9 mouse cellular contexts compared by ENCODE assay signal in genomic region chr3:65317876-65318537, GRCm38 (mm10).
DNase-seq lines count a peak whose midpoint lies in the region; ATAC-seq and TF ChIP-seq lines count a peak whose summit lies in the region.
"Had no signal": no experiment of that assay in that cellular context is flagged by ENCODE, and none has a peak within 500 bp of the region (broad histone marks: within the 10 kb centered on the region; RNA-seq: fewer than 3 reads in every experiment).

No protein-coding gene starts in this region.

- no peak for TF ChIP-seq POLR2A in cortical plate, adult 2 months (IDR thresholded peaks at IDR 0.05; ENCODE audit: extremely low read depth, insufficient read depth, low read length)

- no peaks in the 10 kb centered on the region for H3K27me3 ChIP-seq in forebrain, postnatal 0 days (ENCODE audit: insufficient read depth, low read length)
- H3K27me3 ChIP-seq in forebrain, embryonic 16.5 days (replicated peaks; ENCODE audit: control insufficient read depth, insufficient read depth, low read length), result no peaks in the 10 kb centered on the region
- H3K27me3 ChIP-seq in hindbrain, embryonic 14.5 days (ENCODE audit: control insufficient read depth, insufficient read depth, low read length), result no peaks in the 10 kb centered on the region
- H3K27me3 ChIP-seq: limb, embryonic 12.5 days had no signal

- H3K9me3 ChIP-seq in forebrain, postnatal 0 days (ENCODE audit: low read length), result no peaks in the 10 kb centered on the region
- H3K9me3 ChIP-seq in forebrain, embryonic 16.5 days (ENCODE audit: control insufficient read depth, low read length), result no peaks in the 10 kb centered on the region
- H3K9me3 ChIP-seq in hindbrain, embryonic 14.5 days (ENCODE audit: control insufficient read depth, low read length), result no peaks in the 10 kb centered on the region
- H3K9me3 ChIP-seq: limb, embryonic 12.5 days had no signal

- no peak overlapping the region for H3K4me3 ChIP-seq in forebrain, postnatal 0 days (ENCODE audit: low read depth, low read length)
- no peak overlapping the region for H3K4me3 ChIP-seq in forebrain, embryonic 16.5 days (replicated peaks; ENCODE audit: low read length)
- no peak overlapping the region for H3K4me3 ChIP-seq in cortical plate, adult 2 months (ENCODE audit: insufficient read depth, low read length)
- H3K4me3 ChIP-seq in hindbrain, embryonic 14.5 days (replicated peaks; ENCODE audit: low read length), result no peak overlapping the region
- H3K4me3 ChIP-seq: limb, embryonic 12.5 days had no signal

- TF ChIP-seq CTCF in forebrain, postnatal 0 days (IDR thresholded peaks at IDR 0.05; ENCODE audit: low read depth), result peak; percentile 39; the same call in 1 of the 2 replicates
- peak; percentile 57 for TF ChIP-seq CTCF in cortical plate, adult 2 months (IDR thresholded peaks at IDR 0.05; ENCODE audit: extremely low read depth, insufficient read depth, low read length)

- no peak overlapping the region for H3K4me2 ChIP-seq in forebrain, postnatal 0 days (ENCODE audit: low read depth)
- H3K4me2 ChIP-seq in forebrain, embryonic 16.5 days (ENCODE audit: low read length), result no peak overlapping the region
- no peak overlapping the region for H3K4me2 ChIP-seq in hindbrain, embryonic 14.5 days (replicated peaks)
- H3K4me2 ChIP-seq: limb, embryonic 12.5 days had no signal

- WGBS in forebrain, postnatal 0 days, result 43% methylated on average over 10 of the region's 10 CpGs
- WGBS in forebrain, embryonic 16.5 days, result 37% methylated on average over 10 of the region's 10 CpGs
- 39% methylated on average over 10 of the region's 10 CpGs for WGBS in hindbrain, embryonic 14.5 days

- no peak for ATAC-seq in forebrain, postnatal 0 days
- ATAC-seq in forebrain, embryonic 16.5 days, result no peak
- ATAC-seq in hindbrain, embryonic 14.5 days (ENCODE audit: low FRiP score), result no peak
- ATAC-seq in erythroblast, adult 5-6 weeks (replicated peaks; ENCODE audit: low FRiP score, poor library complexity, severe bottlenecking), result no peak

- no peak overlapping the region for H3K9ac ChIP-seq in forebrain, postnatal 0 days
- no peak overlapping the region for H3K9ac ChIP-seq in forebrain, embryonic 16.5 days (replicated peaks; ENCODE audit: low read depth, low read length)
- H3K9ac ChIP-seq in hindbrain, embryonic 14.5 days, result no peak overlapping the region
- H3K9ac ChIP-seq: limb, embryonic 12.5 days had no signal

- no peaks in the 10 kb centered on the region for H3K4me1 ChIP-seq in forebrain, postnatal 0 days (ENCODE audit: insufficient read depth)
- H3K4me1 ChIP-seq in forebrain, embryonic 16.5 days (replicated peaks; ENCODE audit: control insufficient read depth, insufficient read depth, low read length), result 0 out of 2 replicates have a peak, but pooled peaks cover 2% of the 10 kb centered on the region
- peaks cover 3% of the 10 kb centered on the region; the same call in 1 of the 2 replicates for H3K4me1 ChIP-seq in cortical plate, adult 2 months (ENCODE audit: control insufficient read depth, insufficient read depth, low read length)
- H3K4me1 ChIP-seq in hindbrain, embryonic 14.5 days (replicated peaks; ENCODE audit: control insufficient read depth, insufficient read depth, low read length), result no peaks in the 10 kb centered on the region
- H3K4me1 ChIP-seq: limb, embryonic 12.5 days had no signal

- peak; percentile 20 for DNase-seq in forebrain, postnatal 0 days
- DNase-seq in urinary bladder, adult 18-20 months (ENCODE audit: low spot score in 2 of 2), result peak; percentile 16 to 23
- DNase-seq in urinary bladder, postnatal 4 days (ENCODE audit: low spot score in 2 of 2), result no peak
- DNase-seq in hindbrain, embryonic 14.5 days (ENCODE audit: low spot score), result peak; percentile 52
- DNase-seq in lung, postnatal 36 days, result peak; percentile 83

- H3K36me3 ChIP-seq in forebrain, postnatal 0 days (ENCODE audit: insufficient read depth), result no peaks in the 10 kb centered on the region
- no peaks in the 10 kb centered on the region for H3K36me3 ChIP-seq in forebrain, embryonic 16.5 days (ENCODE audit: control insufficient read depth, insufficient read depth)
- no peaks in the 10 kb centered on the region for H3K36me3 ChIP-seq in hindbrain, embryonic 14.5 days (replicated peaks; ENCODE audit: control insufficient read depth, insufficient read depth)
- H3K36me3 ChIP-seq: limb, embryonic 12.5 days had no signal

- no peak overlapping the region for H3K27ac ChIP-seq in forebrain, postnatal 0 days (ENCODE audit: low read depth, low read length)
- no peak overlapping the region for H3K27ac ChIP-seq in forebrain, embryonic 16.5 days (ENCODE audit: low read length)
- no peak overlapping the region for H3K27ac ChIP-seq in cortical plate, adult 2 months (ENCODE audit: insufficient read depth, low read length)
- H3K27ac ChIP-seq in hindbrain, embryonic 14.5 days, result no peak overlapping the region
- H3K27ac ChIP-seq: limb, embryonic 12.5 days had no signal

Comparison
In these comparisons a context has a peak if more than half of its experiments do, and no peak if none do; other contexts are left out.
1. DNase-seq: peak in forebrain, postnatal 0 days (single experiment), urinary bladder, adult 18-20 months (2 of 2), hindbrain, embryonic 14.5 days (single experiment) and lung, postnatal 36 days (single experiment); none in urinary bladder, postnatal 4 days (0 of 2).